Mouse (Mus musculus) liver, embryonic 16.5 days (tissue): ENCODE results near the gene Rangrf. TPM values are rescaled to one million over a fixed set of nuclear protein-coding genes. Genes with fewer than 3 reads are reported as not detected.
"Not testable (repeated sequence)": the region's sequence is repeated elsewhere in the genome, so short reads cannot be mapped to it uniquely, and the experiment has no call there.

Experiments used
- ATAC-seq: fragments of 200-750 bp; cut with Nextera tagmentation; 2 replicates; pipeline ENCODE4 v1.8.0; 2017; ENCODE audit warnings: low read depth, mild to moderate bottlenecking, moderate number of reproducible peaks, moderate library complexity
- H3K27ac ChIP-seq: fragments of 300-500 bp; sonication (generic); 2 replicates; pipeline ENCODE4 v1.5.1; 2014; ENCODE audit warnings: mild to moderate bottlenecking, low read length
- H3K27me3 ChIP-seq: fragments of 300-500 bp; sonication (generic); 2 replicates; pipeline ENCODE4 v1.6.1; 2014; ENCODE audit warnings: low read depth, low read length, mixed read lengths; ENCODE audit not compliant: control insufficient read depth, insufficient read depth
- H3K36me3 ChIP-seq: fragments of 300-500 bp; sonication (generic); 2 replicates; pipeline ENCODE4 v1.6.1; 2014; ENCODE audit warnings: mild to moderate bottlenecking; ENCODE audit not compliant: control insufficient read depth, insufficient read depth
- H3K4me1 ChIP-seq: fragments of 300-500 bp; sonication (generic); 2 replicates; pipeline ENCODE4 v1.6.1; 2014; ENCODE audit warnings: low read depth, low read length, mixed read lengths; ENCODE audit not compliant: control insufficient read depth
- H3K4me2 ChIP-seq: fragments of 300-500 bp; sonication (generic); 2 replicates; pipeline ENCODE4 v1.6.1; 2014; ENCODE audit warnings: low read depth, low read length, mixed read lengths
- H3K4me3 ChIP-seq: fragments of 300-500 bp; sonication (generic); 2 replicates; pipeline ENCODE4 v1.5.1; 2014; ENCODE audit warnings: low read depth, mild to moderate bottlenecking, low read length
- H3K9ac ChIP-seq: fragments of 300-500 bp; sonication (generic); 2 replicates; pipeline ENCODE4 v1.6.1; 2014; ENCODE audit warnings: low read depth, low read length
- H3K9me3 ChIP-seq: fragments of 300-500 bp; sonication (generic); replicated peaks from 2 replicates; pipeline ENCODE4 v1.6.1; 2016; ENCODE audit warnings: low read length; ENCODE audit not compliant: control insufficient read depth
- WGBS: fragments of 180-500 bp; shearing (Covaris S2); extraction: QIAGEN DNeasy Blood & Tissue Kit; methylation state at CpG from one replicate; pipeline ENCODE4 v1.1.7; 2014; ENCODE audit not compliant: insufficient replicate concordance; 5-methylcytosine and 5-hydroxymethylcytosine counted together
- polyA plus RNA-seq: library from polyadenylated mRNA; unstranded; fragments of >200 nt; fragmentation: Nextera tagmentation; extraction: Ambion mirVana; gene quantifications from 2 replicates; pipeline ENCODE4 v1.2.1, GENCODE M21; 2015

Rangrf gene
- polyA plus RNA-seq, 1 experiment from 2014 or later, result 16.3 TPM

- Histone ChIP-seq H3K9me3 (no peaks in the 10 kb centered on the region), H3K27me3 (no peaks in the 10 kb centered on the region), H3K4me2 (peak within 1 kb of the TSS; percentile 95), H3K9ac (peak within 1 kb of the TSS; percentile 71), H3K4me3 (peak within 1 kb of the TSS; percentile 77), H3K36me3 (no peaks in the 10 kb centered on the region), H3K27ac (peak within 1 kb of the TSS; percentile 83), H3K4me1 (peaks cover 13% of the 10 kb centered on the region)
- ATAC-seq, result peak; percentile 97
- WGBS, result under 1% methylated on average over 50 of the region's 50 CpGs
These were observed 7.4 kb downstream of the Rangrf start, which contains the start of gene Slc25a35 for GRCm38 (mm10) chr11:68967337-68968282. Gene Slc25a35 (plus strand): TSS chr11:68968131.

DNA sequence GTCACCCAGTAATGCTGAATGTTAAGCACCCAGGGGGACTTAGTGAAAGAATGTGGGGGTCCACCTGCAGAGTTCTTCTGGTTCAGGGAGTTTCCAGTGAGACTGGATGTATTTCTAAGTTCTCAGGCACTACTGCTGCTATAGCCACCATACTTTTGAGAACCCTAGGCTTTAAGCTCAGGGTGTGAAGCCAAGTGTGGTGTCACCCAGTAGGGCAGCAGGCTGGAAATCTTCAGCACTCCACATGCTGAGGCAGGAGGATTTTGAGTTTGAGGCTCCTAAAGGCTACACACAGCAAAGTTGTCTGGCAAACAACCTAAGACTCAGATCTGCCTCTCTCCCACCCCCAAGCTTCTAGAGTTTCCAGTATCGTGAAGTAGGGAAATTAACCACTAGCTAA is 8.4 kb downstream of the Rangrf start:
- no peak overlapping the region for H3K9ac ChIP-seq
- 43% methylated on average over 1 of the region's 1 CpGs for WGBS

DNA sequence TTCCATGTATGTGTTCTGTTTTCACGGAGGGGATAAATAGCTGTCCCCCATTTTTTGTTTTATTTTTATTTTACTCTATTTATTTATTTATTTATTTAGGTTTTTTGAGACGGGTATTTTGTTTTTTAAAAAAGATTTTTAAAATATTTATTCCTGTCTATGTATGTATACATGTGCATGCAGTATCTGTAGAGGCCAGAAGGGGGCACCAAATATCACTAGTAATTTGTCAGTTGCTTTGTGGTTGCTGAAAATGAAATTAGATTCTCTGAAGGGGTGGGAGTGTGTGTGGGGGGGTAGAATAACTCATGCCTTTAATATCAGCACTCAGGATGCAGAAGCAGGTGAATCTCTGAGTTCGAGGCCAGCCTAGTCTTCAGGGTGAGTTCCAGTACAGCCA is 9.1 kb downstream of the Rangrf start:
- WGBS, result 20% methylated on average over 3 of the region's 3 CpGs
- Histone ChIP-seq H3K9me3 (no peaks in the 10 kb centered on the region), H3K36me3 (no peaks in the 10 kb centered on the region), H3K27me3 (no peaks in the 10 kb centered on the region), H3K4me1 (peaks cover 13% of the 10 kb centered on the region), H3K4me2 (no peak overlapping the region), H3K27ac (no peak overlapping the region), H3K4me3 (no peak overlapping the region), H3K9ac (no peak overlapping the region)
- no peak for ATAC-seq

More for the DNA sequence above, 8.4 kb downstream of the Rangrf start:
- Histone ChIP-seq H3K27ac (no peak overlapping the region), H3K4me3 (no peak overlapping the region), H3K4me2 (no peak overlapping the region), H3K9me3 (no peaks in the 10 kb centered on the region), H3K27me3 (no peaks in the 10 kb centered on the region), H3K4me1 (peaks cover 13% of the 10 kb centered on the region), H3K36me3 (no peaks in the 10 kb centered on the region)
- ATAC-seq, result no peak

GRCm38 (mm10) chr11:68965050-68965449 is 9.9 kb downstream of the Rangrf start:
- peaks cover 13% of the 10 kb centered on the region for H3K4me1 ChIP-seq

DNA sequence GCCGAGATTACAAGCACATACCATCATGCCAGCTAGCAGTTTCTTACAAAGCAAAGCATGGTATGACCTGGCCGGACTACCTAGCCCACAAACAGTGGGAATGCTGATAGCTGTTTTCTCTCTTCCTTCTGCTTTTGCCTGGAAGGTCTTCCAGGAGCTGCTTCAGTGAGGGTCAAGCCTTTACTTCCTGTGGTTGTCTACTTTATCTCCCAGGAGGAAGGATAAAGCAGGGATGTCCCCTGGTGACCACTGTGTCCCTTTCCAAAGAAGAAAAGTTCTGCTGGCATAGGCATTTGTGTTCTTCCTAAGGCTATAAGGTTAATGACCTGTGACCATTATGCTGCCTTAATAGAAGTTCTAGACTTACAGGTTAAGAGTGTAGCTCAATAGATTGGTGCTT is 11.6 kb downstream of the Rangrf start:
- peaks cover 11% of the 10 kb centered on the region for H3K4me1 ChIP-seq
- no peaks in the 10 kb centered on the region for H3K36me3 ChIP-seq
- no peak overlapping the region for H3K4me3 ChIP-seq
- H3K4me2 ChIP-seq, result no peak overlapping the region
- no peak overlapping the region for H3K9ac ChIP-seq
- H3K9me3 ChIP-seq, result no peaks in the 10 kb centered on the region
- no peak overlapping the region for H3K27ac ChIP-seq
- 46% methylated on average over 2 of the region's 2 CpGs for WGBS
- no peak for ATAC-seq
- H3K27me3 ChIP-seq, result no peaks in the 10 kb centered on the region

More at GRCm38 (mm10) chr11:68965050-68965449, 9.9 kb downstream of the Rangrf start:
- no peak for ATAC-seq
- Histone ChIP-seq H3K36me3 (no peaks in the 10 kb centered on the region), H3K27me3 (no peaks in the 10 kb centered on the region), H3K4me3 (no peak overlapping the region), H3K27ac (no peak overlapping the region), H3K4me2 (no peak overlapping the region), H3K9me3 (no peaks in the 10 kb centered on the region), H3K9ac (no peak overlapping the region)

DNA sequence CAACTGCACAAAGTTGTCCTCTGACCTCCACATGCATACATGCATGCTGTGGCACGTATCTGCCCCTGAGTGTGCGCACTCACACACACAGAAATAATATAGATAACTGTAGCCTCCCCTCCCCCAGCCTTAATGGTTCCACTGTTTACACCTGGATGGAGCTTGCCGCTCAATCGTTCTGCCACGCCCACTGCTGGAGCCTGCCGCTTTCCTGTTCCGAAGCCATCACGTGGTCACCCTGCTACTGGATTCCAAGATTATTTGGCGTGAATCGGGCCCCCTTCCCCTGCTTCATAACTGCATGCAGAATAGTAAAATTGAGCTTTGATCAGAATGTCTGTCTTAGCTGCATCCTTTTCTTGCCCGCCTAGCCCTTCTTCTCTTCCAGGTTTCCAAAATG is 12.8 kb downstream of the Rangrf start:
- not testable (repeated sequence) for H3K9ac ChIP-seq, H3K4me1 ChIP-seq, H3K27ac ChIP-seq, H3K27me3 ChIP-seq, H3K9me3 ChIP-seq, H3K4me3 ChIP-seq, H3K4me2 ChIP-seq, H3K36me3 ChIP-seq, ATAC-seq
- WGBS, result 35% methylated on average over 11 of the region's 11 CpGs

- Histone ChIP-seq H3K4me1 (no peaks in the 10 kb centered on the region), H3K4me3 (no peak overlapping the region), H3K36me3 (no peaks in the 10 kb centered on the region), H3K27ac (no peak overlapping the region), H3K9me3 (no peaks in the 10 kb centered on the region), H3K27me3 (peaks cover 4% of the 10 kb centered on the region), H3K4me2 (no peak overlapping the region), H3K9ac (no peak overlapping the region)
- 63% methylated on average over 3 of the region's 3 CpGs for WGBS
- no peak for ATAC-seq
These were observed 13.4 kb downstream of the Rangrf start for GRCm38 (mm10) chr11:68961596-68961995.

DNA sequence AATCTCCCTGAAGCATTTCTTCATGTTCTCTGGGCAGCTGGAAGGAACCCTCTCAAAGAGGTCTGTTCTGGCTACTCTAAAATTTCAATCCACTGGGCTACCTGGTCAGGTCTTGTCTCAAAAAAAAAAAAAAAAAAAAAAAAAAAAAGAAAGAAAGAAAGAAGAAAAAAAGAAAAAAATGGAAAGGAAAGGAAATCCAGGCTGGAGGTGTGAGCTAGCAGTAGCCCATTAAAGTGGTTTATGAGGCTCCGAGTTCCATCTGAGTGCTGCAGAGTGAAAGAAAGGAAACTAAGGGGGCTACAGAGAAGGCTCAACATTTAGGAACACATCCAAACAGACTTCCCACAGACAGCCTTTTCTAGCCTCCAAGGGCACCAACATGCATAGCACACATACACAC is 17.0 kb downstream of the Rangrf start:
- Histone ChIP-seq H3K9me3 (no peaks in the 10 kb centered on the region), H3K9ac (no peak overlapping the region), H3K4me1 (no peaks in the 10 kb centered on the region), H3K27ac (no peak overlapping the region), H3K27me3 (peaks cover 38% of the 10 kb centered on the region), H3K4me3 (no peak overlapping the region), H3K4me2 (no peak overlapping the region), H3K36me3 (no peaks in the 10 kb centered on the region)
- no peak for ATAC-seq
- 69% methylated on average over 1 of the region's 1 CpGs for WGBS

- ATAC-seq, result no peak
- H3K4me1 ChIP-seq, result no peaks in the 10 kb centered on the region
- peak within 1 kb of the TSS; percentile 6; the same call in 1 of the 2 replicates for H3K4me3 ChIP-seq
- H3K4me2 ChIP-seq, result no peak within 1 kb of the TSS
- H3K27ac ChIP-seq, result no peak within 1 kb of the TSS
- no peak within 1 kb of the TSS for H3K9ac ChIP-seq
- WGBS, result 27% methylated on average over 8 of the region's 8 CpGs
- H3K36me3 ChIP-seq, result no peaks in the 10 kb centered on the region
- no peaks in the 10 kb centered on the region for H3K9me3 ChIP-seq
- peaks cover 39% of the 10 kb centered on the region for H3K27me3 ChIP-seq
These were observed 17.7 kb downstream of the Rangrf start, which contains the start of gene Arhgef15 for GRCm38 (mm10) chr11:68957308-68957707. Gene Arhgef15 (minus strand): TSS chr11:68957480.
